Comparison of ENCODE assay signal across 10 mouse cellular contexts in the genomic region with DNA sequence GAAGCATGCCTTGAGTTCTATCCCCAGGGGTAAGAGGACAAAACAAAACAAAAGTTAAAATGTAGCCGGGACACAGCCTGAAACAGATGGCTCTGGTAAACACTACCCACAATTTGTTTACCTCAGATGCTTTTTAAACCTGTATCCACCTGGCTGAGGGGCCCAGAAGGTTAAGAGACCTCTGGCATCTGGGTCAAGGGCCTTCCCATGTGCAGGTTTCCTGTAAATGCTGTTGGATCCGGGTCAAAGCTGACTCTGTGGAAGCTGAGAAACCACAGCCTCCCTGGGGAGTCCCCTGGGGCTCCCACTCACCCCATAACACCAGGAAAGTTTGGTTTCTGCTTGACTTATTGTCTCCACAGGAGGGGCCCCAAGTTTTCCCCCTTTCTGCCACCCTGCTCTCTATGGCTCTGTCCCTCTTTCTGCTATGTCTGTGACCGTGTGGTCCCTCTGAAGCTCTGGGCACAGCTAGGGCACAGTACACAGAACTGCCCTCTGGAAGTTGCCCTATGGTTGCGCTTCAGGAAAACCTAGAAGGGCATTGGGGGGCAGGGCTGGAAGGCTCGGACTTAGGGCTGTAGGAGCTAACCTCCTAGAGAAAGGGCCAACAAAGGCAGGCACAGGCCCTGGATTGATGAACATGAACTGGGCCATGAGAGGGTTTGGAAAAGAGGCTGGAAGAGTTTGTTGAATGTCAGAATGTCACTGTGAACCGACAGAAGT. TPM values are rescaled to one million over a fixed set of nuclear protein-coding genes. Genes with fewer than 3 reads are reported as not detected.
DNase-seq lines count a peak whose midpoint lies in the region; TF ChIP-seq lines count a peak whose summit lies in the region.
"Had no signal": no experiment of that assay in that cellular context is flagged by ENCODE, and none has a peak within 500 bp of the region (broad histone marks: within the 10 kb centered on the region; RNA-seq: fewer than 3 reads in every experiment).

No protein-coding gene starts in this region.

- DNase-seq in cerebellum, postnatal 14 days, result peak; percentile 32 to 45
- DNase-seq in cerebellum, adult 18-20 months, result no peak
- no peak for DNase-seq in layer of hippocampus, adult 2 months (ENCODE audit: low spot score in 2 of 2)
- no peak for DNase-seq in layer of hippocampus, postnatal 36 days
- DNase-seq in NIH3T3 (ENCODE audit: low read depth), result peak; percentile 65
- DNase-seq in kidney, postnatal 10 days, result peak; percentile 55
- DNase-seq in retina, postnatal 1 day, result no peak
- DNase-seq in left cerebral cortex, adult 18-20 months (ENCODE audit: low spot score in 2 of 2), result no peak
- DNase-seq: adrenal gland, postnatal 25 days; B cell, adult 2 months had no signal

- H3K27ac ChIP-seq in layer of hippocampus, adult 2 months, result peak overlapping the region; percentile 94

- H3K4me3 ChIP-seq in layer of hippocampus, adult 2 months, result peak overlapping the region; percentile 12; the same call in 1 of the 2 replicates

- TF ChIP-seq CTCF in layer of hippocampus, adult 2 months (conservative IDR thresholded peaks at IDR 0.05), result no peak

RNA-seq across cellular contexts. Expression of gene Faap20, which starts 3.7 kb away (rescaled TPM):
- total RNA-seq in layer of hippocampus, adult 2 months (2021), result 10 to 100 TPM; 29.2 to 34.3 TPM
- 10 to 100 TPM; 30.9 to 35.1 TPM for total RNA-seq in layer of hippocampus, postnatal 36 days (2021)
- total RNA-seq in left cerebral cortex, adult 18-20 months (2021), result 10 to 100 TPM; 28.0 to 29.5 TPM

RNA-seq across cellular contexts. Expression of gene Ski, which starts 23.5 kb away (rescaled TPM):
- total RNA-seq in layer of hippocampus, adult 2 months (2021), result 100 to 1,000 TPM; 128 to 136 TPM
- 100 to 1,000 TPM; 126 to 132 TPM for total RNA-seq in layer of hippocampus, postnatal 36 days (2021)
- 100 to 1,000 TPM; 115 to 128 TPM for total RNA-seq in left cerebral cortex, adult 18-20 months (2021)

Comparison
In these comparisons a context has a peak if more than half of its experiments do, and no peak if none do; other contexts are left out.
1. DNase-seq: peak in cerebellum, postnatal 14 days (2 of 2), NIH3T3 (single experiment) and kidney, postnatal 10 days (single experiment); none in cerebellum, adult 18-20 months (0 of 2), layer of hippocampus, adult 2 months (0 of 2), layer of hippocampus, postnatal 36 days (0 of 2), retina, postnatal 1 day (single experiment) and left cerebral cortex, adult 18-20 months (0 of 2).